Mouse (Mus musculus) induced T-regulatory cell, adult 2 months (primary cell): ENCODE measurements around the gene Mcf2l.
A peak's percentile ranks its signal among the peaks of the same experiment; 100 is the strongest.

Experiments used
- DNase-seq: peaks from one replicate; pipeline ENCODE4 v3.0.0-alpha.2; 2012; ENCODE audit warnings: low read depth

Mcf2l gene

DNA sequence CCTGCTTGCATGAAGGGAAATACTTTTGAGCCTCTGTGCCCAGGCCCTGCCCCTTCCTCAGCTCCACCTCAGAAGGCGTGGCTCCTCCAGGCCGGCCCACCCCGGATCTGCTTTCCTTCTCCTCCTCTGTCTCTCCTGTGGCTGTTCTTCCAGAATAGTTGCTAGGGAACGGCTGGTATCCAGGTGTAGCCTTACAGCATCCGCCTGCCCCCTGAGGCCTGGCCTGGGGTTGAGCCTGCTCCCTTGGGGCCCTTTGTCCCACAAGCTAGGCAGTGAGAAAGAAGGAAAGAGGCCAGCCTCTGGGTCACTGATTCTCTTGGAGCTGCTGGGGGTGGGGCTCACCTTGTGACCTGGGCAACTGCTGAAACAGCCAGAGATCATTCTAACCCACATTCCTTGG, 38.4 kb downstream of the Mcf2l start:
- no peak for DNase-seq

DNA sequence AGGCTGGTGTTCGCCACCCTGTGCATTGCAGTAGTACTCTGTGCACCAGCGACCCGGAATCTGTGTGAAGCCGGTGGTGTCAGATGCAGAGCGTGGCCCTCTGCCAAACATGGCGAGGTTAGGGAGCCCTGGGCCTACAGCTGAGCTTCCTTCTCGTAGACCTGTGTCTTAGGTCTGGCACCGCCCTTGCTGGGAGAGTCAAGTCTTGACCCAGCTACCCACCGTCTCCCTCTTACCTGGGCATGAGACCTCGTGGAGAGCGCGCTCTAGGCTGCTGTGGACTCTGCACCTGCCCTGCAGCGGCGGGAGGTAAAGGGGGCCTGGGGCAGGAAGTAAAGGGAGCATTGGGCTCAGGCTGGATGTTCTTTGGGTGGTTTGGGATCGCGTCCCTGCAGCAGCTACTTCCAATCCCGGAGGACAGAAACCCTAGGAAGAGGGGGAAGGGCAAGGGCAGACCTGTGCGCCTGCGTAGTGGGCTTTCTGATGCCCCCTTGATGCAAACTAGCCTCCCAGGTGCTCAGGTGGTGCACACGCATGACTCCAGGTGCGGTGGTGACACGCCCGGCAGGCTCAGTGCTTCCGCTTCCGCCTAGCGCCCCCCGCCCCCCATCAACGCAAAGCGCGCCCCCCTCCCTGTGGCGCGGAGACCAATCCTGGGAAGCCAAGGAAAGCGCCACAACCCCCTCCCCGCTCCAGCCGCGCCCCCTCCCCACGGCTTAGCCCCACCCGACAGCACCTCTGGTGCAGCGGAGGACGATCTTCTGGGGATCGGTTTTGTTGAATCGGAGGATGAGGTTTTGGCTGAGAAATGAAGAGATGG, 41.8 kb downstream of the Mcf2l start:
- no peak for DNase-seq

DNA sequence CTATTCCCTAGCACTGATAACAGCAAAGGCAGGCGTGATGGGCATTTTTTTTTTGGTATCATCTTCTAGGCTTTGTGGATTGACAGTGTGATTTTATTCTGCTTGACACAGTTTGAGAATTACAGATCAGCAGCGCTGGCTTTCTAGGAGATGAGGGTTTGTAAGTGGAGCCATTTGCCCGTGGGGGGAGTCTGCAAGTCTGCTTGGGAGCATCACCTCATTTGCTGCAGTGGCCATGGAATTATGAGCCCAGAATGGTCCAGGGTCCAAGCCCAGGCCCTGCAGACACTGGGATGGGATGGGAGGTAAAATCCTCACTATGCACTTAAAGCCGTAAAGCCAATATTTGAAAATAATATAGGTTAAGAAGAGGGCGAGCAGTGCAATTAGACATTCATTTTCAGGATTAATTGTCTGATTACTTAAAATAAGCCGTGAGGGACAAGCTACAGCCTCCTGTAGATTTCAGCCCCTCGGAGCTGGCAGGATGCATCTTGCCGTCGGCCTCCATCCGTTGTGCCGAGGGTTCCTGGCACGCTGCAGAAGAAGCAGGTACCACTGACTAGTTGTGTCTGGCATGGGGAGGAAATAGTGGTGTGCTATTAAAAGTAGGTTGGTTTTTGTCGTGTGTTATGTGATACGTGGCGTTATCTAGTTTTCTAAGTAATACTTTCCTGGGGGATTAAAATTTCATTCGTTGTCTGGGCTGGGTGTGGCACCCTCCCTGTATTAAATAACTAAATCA, 42.7 kb downstream of the Mcf2l start:
- DNase-seq = no peak

DNA sequence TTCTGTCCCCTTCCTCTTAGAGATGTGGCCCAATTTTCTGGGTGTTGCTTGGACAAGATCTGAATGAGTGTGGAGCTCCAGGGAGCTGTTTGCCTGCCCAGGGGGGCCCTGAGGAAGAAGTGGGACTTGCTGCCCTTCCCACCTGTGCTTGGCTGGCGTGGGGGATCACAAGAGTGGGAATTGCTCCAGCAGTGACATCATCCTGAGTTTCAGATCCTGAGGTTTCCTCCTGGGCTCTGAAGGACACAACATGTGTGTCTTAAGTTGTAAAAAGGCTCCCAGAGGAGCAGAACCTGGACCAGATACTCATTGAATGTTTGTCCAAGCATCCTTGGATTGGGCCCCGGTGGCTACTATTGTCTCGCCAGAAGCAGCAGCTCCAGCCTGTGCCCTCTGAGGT, 43.4 kb downstream of the Mcf2l start:
- no peak for DNase-seq

- no peak for DNase-seq
Measured at GRCm38 (mm10) chr8:12917831-12918230, 44.2 kb downstream of the Mcf2l start.

- no peak for DNase-seq
Measured at GRCm38 (mm10) chr8:12920599-12920998, 47.0 kb downstream of the Mcf2l start.

DNA sequence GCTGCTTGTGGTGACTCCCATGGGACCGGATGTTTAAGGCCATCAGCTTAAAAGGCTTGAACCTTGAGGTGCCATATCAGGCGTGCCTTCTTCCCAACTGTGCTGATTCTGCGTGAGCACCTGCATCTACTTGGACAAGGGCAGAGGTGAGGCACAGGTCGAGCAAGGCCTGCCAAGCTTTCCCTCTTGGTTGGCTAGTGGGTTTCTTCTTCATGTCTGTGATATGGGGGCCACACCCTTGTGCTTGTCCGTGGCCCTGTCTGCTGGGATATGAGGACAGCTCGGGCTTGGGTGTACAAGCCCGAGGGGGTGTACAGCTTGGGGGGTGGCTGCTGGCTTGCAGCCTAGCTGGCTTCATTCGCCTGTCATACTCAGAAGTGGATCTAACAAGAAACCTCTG, 51.4 kb downstream of the Mcf2l start:
- DNase-seq = no peak

GRCm38 (mm10) chr8:12925941-12926381, 52.4 kb downstream of the Mcf2l start:
- no peak for DNase-seq

GRCm38 (mm10) chr8:12927204-12927983, 53.8 kb downstream of the Mcf2l start:
- peak; percentile 26 for DNase-seq

DNA sequence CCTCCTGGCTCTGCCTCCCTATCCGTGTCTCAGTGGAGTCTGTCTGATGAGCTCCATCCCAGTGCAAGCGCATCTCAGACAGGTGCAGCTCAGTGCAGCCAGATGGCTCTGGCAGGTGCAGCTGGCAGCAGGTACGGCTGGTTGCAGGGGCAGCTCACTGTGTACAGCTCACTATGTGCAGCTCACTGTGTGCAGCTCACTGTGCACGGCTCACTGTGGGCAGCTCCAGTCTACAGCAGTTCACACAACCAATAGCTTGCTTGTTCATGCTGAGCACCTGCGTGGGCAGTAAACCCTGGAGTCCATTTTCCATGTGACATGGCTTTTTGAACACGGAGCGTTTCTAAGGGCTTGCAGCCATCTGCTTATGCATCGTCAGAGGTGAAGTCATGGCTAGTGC, 54.4 kb downstream of the Mcf2l start:
- no peak for DNase-seq

DNA sequence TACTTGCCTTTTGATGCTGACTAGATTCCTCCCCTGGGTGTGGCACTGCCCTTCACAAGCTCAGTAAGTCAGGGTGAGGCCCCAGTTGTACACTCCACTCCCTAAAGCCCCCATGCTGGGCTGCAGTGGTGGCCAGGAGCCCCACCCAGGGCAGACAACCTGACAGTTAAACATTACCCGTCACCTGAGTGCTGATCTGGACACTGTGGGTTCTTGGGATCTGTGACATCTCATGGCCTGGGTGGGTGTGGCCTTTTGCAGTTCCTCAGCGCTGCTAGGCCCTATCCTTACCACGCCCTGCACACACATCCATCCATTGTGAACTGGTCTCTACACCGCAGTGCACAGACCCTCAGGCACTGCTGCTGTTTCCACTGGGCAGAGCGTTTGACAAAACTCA, 55.3 kb downstream of the Mcf2l start:
- no peak for DNase-seq

- no peak for DNase-seq
Measured at GRCm38 (mm10) chr8:12930290-12930689, 56.7 kb downstream of the Mcf2l start.

DNA sequence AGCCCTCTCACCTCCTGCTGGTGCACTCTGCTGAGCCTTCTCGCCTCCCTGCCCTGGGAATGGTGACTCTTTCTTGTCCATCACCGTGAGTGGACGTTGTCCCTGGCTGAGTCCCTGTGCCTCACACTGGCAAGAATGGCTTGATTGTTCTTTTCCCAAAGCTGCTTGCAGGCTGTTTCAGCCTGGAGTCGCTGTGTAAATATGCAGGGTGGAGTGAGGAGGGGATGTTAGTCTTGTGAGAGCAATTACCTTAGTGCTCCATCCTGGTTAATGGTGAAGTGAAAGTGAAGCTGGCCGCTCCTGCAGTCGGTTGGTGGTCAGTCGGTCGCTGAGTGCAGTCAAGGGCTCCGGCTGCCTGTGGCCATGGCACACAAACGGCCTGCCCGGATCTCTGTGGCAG, 57.8 kb downstream of the Mcf2l start:
- no peak for DNase-seq

- DNase-seq = no peak
Measured at GRCm38 (mm10) chr8:12932520-12932919, 58.9 kb downstream of the Mcf2l start.

- no peak for DNase-seq
Measured at GRCm38 (mm10) chr8:12933765-12934164, 60.2 kb downstream of the Mcf2l start.

DNA sequence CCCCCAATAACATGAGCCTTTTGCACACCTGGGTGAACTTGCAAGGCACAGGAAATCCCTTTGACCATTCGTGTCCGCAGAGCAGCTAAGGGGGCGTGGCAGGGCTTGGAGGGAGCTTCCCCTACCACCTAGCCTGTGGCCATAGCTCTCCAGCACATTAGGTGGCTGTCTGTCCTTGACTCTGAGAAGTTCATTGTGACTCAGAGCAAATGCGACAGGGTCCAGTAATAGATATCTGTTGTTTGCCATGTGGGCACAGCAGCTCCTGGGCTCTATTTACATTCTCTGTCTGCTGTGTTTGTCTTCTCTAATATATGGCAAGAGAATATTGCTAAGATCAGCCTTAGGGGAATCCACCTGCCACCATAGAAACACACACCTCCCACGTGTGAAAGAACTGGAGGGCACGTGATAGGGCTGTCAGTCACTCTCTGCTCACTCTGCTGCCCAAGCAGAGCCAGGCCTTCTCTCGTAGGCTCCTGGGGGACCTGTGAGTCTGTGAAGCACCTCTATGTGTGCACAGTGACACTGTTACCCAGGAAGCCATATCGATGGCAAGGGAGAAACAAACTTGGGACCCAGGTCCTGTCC, 60.9 kb downstream of the Mcf2l start:
- no peak for DNase-seq

GRCm38 (mm10) chr8:12940549-12940948, 66.9 kb downstream of the Mcf2l start:
- no peak for DNase-seq

DNA sequence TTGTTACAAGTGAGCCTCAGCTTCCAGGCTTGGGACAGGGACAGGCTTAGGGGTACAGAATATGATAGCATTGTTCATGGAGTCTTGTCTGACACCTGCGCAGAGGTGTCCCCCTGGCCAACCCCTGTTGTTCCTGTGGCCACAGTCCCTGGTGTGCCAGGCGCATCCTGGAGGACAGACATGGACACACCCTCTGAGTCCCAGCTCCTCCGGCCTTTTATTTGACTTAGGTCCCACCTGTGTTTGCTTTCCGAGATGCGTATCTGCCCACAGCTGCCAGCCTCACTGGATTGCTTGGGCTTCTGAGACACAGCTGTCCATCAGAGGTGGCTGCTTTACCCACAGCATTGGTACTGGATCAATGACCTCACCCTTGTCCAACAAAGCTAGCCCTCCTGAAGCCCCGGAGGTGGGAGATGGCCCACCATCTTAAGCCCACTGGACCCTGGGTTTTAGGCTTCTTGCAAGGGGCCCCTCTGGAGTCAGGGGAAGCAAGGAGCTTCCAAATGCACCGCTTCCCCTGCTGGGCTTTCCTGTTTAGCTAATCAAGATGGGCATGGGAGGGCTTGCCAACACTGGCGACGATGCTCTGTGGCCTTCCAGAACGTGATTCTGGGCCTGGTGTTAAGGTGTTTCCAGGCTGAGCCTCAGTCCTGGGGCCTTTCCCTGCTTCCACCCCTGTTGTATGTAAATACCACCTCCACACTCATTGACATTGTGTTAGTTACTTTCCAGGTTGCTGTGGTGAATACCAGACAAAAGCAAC, 67.7 kb downstream of the Mcf2l start:
- no peak for DNase-seq

GRCm38 (mm10) chr8:12947604-12948573, 74.3 kb downstream of the Mcf2l start:
- no peak for DNase-seq

- no peak for DNase-seq
Measured at GRCm38 (mm10) chr8:12948574-12948961, 75.0 kb downstream of the Mcf2l start.
